Mouse (Mus musculus): Measurements from ENCODE around the gene Jag2.

Jag2 gene

DNA sequence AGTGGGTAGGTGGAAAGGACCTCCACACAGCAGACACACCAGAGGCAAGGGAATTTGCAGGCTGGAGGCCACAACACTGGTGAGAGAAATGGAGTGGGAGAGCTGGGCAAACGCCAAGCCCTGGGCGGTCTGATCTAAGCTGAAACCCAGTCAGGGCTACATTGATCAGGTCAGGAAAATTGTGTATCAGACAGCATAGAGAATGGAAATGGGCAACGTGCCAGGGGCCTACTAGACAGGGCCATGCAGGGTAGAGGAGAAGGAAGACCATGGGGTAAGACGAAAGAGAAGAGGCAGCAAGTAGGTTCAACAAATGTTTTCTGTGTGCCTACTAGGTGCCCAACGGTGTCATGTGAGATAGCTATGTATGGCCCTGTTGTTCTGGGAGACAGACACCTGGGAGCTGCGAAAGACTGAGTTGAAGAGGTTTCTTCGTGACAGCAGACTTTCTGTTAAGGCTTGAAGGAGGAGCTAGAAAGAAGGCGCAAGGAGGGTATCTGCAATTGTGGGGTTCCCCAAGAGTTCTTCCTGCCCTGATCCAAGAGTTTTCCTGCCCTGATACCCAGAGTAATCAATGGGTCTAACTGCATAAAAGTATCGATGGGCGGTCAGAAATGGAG lies 11.7 kb upstream of the Jag2 start:
- DNase-seq = peak; percentile 58

DNA sequence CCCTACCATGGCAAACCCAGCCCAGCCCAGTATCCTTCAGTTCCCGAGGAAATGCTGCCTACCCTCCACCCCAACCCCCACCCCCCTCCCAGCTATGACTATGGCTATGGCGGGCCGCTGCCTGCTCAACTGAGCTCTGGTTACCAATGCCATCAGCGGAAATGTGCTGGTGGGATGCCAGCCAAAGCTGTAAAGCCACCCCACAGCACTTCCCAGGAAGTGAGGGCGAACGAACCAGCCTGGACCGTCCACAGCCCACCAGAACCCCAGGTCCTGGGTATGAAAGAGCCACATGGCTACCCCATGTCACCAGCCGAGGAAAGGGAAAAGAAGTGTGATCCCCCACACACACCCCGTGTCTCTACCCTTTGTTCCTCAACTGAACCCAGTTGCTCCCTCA lies 11.1 kb upstream of the Jag2 start:
- DNase-seq = no peak

DNA sequence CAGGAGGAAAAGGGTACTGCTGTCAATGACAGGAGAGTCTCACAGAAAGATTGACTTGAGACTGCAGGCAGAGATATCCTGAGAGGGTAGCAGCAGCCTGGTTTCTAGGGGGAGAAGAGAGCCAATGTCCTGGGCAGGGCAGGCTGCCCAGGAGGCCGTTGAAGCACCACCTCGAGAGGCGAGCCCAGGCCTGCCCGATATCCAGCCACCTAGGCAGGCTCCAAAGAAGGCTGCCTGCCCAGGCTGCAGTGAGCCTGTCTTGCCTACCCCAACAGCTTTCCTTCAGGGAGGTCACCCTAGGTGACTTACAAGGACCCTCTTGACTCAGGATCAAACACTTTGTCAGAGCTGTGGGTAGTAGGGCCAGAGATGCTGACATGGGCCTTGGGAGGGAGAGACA lies 10.7 kb upstream of the Jag2 start:
- DNase-seq = no peak

GRCm38 (mm10) chr12:112938873-112939565 lies 9.4 kb upstream of the Jag2 start:
- DNase-seq = no peak

DNA sequence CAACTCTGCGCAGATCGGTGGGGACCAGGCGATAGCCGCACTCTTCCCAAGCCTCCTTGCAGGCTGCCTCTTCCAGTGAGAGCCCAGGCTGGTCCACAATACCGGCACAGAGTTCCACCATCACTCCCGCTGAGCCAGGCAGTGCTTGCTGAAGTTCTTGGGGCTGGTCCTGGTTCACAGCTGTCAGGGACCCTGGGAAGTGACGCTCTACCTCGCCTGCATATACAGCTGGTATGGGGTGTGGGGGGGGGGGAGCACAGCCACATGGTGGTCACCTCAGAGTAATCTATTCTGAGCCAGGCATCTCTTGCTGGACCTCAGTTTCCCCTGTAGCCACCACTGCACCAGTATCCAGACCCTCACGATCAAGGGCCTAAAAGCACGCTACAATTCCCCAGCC lies 8.8 kb upstream of the Jag2 start:
- DNase-seq = no peak

DNA sequence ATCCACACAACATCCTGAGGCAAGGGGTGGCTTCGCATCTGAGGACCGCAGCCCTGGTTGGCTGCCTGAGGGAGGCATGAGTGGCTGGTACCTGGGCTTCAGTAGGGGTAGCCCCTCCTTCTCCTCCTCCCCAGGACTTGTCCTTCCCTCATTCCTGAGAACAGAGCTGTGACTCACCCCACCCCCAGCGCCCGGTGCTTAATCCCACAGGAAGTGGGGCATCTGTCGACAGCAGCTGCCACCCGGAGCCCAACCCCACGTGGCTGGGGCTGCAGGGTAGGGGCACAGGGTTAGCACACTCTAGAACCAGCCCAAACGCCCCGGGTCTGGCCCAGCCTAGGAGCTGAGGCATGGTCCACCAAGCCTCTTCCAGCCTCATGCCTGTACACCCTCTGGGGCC lies 8.3 kb upstream of the Jag2 start:
- no peak for DNase-seq

GRCm38 (mm10) chr12:112932647-112933046 lies 3.1 kb upstream of the Jag2 start:
- DNase-seq = no peak

DNA sequence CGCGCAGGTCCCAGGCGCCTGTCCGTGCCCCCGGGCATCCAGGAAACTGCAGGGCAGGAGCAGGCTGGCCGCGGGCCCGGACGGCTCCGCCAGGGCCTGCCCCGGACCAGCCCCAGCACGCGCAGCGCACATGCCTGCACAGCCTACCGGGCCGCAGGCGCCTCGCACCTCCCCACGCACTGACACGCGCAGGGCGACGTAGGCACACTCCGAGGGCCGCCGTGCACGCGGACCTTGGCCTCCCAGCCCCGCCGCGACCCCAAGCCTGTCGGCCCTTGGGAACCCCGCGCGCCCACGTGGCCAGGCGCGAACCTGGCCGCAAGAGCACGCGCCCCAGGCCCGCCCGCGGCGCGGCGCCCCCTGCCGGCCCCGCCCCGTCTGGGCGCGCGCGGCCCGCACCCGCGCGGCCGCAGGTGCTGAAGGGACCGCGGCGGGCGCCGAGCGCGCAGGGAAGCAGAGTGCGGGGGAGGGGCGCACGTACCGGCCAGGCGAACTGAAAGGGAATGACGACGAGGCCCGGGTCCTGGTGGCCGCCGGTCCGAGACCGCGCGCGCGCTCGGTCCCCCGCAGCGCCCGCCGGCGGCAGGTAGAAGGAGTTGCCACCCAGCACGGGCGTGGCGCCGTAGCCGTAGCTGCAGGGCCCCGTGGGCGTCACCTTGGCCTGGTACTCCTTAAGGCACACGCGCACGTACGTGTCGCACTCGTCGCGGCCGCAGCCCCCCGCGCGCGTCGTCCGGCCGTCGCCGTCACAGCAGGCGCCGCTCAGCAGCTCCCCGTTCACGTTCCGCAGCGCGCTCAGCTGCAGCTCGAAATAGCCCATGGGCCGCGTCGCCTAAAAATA lies 955 bp downstream of the Jag2 start:
- peak; percentile 71 for DNase-seq

DNA sequence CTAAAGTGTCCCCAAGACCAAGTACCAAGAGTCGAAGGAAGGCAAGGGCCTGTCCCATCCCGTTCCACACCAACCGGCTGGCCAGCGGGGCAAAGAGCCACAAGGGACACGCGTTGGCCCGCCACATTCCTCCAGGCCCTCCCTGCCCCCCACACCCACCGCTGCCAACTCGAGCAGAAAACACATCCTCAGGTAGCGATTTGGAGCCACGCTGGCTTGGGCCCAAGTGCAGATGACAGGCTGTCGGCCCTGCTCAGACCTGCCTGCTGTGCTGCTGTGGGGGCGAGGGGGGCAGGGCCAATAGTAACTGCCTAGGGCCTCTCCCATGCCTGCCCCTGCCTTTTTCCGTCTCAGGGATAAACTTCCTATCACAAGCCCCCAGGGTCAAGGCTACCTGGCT lies 2.3 kb downstream of the Jag2 start:
- DNase-seq = peak; percentile 42

DNA sequence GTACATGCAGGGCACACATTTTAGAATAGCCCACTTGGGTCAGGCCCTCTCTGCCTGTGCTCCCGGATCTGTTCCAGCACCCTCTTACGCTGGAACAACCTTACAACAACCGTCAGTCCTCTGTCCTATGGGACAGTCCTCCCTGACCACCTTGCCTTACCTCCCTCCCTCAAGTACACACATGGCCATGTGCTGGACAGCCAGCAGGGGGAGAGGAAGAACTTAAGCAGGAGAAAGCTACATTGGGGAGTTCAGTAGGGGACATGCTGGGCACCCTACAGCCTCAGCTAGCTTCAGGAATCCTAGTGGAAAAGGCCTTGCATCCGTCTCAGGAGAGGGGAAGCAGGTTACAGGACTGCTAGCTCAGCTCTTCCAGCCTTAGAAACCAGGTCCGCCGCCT lies 3.6 kb downstream of the Jag2 start:
- DNase-seq = no peak

- no peak for DNase-seq
Observed at GRCm38 (mm10) chr12:112922541-112922940, 7.0 kb downstream of the Jag2 start.

DNA sequence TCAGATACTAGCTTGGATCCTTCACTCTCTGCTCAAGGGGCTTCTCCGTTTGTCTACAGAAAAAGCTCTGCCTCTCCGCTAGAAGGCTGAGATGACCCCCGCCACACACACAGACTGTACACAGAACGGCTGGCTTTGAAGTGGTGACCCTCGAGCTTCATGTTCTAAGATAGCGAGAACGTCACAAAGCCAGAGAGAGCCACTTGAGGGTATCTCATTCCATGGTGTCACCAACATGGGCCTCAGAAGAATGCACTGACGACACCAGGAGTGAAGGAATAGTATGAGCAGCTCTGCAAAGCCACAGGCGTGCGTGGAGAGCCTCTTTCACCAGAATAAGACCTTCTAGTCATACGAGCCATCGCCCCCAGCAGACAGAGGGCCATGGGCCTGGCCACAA lies 8.1 kb downstream of the Jag2 start:
- no peak for DNase-seq

GRCm38 (mm10) chr12:112917906-112918305 lies 11.7 kb downstream of the Jag2 start:
- no peak for DNase-seq

- DNase-seq = no peak
Observed at GRCm38 (mm10) chr12:112917486-112917885, 12.1 kb downstream of the Jag2 start.

GRCm38 (mm10) chr12:112916698-112917400 lies 12.7 kb downstream of the Jag2 start:
- no peak for DNase-seq

DNA sequence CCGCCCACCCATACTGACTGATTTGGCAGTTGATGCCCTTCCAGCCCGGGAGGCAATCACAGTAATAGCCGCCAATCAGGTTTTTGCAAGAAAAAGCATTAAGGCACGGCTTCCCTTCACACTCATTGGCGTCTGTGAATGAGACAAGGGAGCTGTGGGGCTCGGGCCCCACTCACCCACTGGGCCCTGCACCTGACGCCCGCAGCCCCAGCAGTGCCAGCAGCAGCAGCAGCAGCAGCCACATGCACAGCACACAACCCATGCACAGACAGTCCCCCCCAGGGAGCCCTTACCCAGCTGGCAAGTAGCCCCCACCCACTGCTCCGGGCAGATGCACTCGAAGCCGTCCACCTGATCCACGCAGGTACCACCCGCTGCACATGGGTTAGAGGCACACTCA lies 14.0 kb downstream of the Jag2 start:
- DNase-seq = no peak

DNA sequence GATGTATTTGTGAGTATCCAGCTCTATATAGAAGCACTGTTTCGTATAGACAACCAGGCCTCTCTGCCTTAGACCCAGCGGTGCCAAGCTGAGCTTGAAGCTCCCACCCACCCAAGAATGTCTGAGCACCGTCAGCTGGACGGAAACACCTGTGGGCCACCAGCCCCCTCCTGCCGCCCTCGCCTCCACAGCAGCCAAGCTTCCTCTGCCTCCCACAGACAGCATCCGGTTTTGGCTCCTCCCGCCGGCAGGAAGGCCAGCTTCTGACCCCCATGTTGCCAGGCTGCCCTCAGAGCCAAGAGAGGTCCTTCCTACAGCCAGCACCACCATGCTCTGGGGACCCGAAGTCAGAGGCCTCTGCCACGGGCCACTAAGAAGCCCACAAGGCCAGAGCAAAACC lies 15.0 kb downstream of the Jag2 start:
- no peak for DNase-seq

DNA sequence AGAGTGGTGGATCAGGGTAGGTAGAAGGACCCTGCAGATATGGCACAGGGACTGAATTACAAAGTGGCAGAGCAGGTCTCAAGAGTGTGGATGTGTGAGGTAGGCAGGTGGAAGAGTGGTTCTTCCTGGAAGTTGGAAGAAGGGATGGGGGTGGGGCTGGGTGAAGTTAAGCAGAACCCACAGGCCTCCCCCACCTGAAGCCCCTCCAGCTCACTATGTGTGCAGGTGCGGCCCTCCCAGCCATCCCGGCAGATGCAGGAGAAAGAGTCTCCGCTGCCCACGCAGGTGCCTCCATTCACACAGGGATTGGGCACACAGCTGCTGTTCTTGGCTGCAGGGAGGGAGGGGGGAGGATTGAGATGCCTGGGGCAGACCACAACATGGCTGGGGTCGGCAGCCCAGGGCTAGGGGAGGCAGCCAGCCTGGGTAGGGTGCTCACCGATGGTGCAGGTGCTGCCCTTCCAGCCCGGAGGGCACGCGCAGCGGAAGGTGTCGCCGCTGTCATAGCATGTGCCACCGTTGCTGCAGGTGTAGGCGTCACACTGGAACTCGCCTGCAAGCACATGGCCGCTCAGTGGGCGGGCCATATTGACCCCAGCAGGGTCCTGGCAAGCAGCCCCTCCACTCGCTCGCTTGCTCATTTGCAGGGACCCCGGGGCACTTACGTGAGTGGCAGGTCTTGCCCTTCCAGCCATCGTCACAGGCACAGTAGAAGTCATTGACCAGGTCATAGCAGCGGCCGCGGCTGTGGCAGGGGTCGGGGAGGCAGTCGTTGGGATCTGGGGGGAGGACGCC lies 16.4 kb downstream of the Jag2 start:
- no peak for DNase-seq

GRCm38 (mm10) chr12:112911701-112912100 lies 17.9 kb downstream of the Jag2 start:
- DNase-seq = no peak

DNA sequence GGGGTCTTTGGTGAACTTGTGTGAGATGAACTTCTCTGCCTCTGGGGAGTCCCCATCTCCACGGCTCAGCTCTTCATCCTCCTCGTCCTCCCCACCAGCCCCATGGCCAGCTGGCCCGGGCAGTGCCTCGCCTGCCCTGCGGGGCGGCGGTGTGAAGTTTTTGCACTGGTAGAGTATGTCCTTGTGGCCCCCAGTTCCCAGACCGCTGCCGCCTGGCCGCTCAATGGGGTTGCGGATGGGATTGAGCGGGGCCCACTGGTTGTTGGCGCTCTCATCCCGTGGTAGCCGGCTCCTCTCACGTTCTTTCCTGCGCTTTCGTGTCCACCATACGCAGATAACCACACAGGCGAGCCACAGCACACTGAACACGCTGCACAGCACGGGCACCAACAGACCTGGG lies 20.6 kb downstream of the Jag2 start:
- no peak for DNase-seq

DNA sequence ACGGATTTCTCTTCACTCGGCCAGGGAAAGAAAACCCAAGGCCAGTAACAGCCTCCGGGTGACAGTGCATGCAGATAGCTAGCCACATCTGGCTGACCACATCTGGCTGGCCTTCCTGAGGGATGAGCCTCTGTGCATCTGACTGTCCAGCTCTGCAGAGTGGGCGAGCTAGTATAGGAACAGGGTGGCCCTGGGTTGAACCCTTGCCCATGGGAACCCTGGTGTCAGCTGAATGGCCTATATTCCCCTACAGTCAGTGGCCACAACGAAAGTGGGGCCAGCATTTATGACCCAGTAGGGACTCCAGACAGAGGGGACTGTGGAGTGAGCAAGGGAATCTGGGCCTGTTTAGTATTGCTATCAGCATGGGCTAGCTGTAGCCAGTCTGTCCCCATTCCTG lies 24.6 kb downstream of the Jag2 start:
- no peak for DNase-seq

DNA sequence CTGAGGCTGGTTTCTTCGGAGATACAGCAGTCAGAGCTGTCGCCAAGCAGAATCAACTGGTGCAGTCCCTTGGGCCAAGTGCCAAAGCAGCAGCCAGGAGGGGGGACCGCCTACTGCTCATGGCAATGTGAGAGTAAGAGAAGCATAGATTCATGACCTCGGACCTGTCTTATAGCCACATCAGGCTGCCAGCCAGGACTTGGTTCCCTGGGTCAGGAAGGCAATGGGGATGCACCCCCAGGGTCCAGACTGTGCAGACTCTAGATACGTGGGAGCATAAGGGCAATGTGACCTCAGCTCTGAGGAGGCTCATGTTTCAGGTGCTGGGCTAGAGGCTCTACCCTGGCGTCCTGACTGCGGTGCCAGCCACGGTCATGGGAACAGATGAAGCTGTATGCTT lies 25.6 kb downstream of the Jag2 start:
- DNase-seq = no peak

GRCm38 (mm10) chr12:112900641-112901040 lies 28.9 kb downstream of the Jag2 start:
- no peak for DNase-seq
